Mouse (Mus musculus) heart, adult 8-10 months (tissue): ENCODE measurements at regions not wholly inside any gene's neighbourhood (a gene's known extent, or its start where the extent isn't known, plus 50 kb on each side); places are given as distances from the start of the nearest gene placed in this dataset.
"Not testable (repeated sequence)": the region's sequence is repeated elsewhere in the genome, so short reads cannot be mapped to it uniquely, and the experiment has no call there.

Experiments used
- DNase-seq: peaks from one replicate; pipeline ENCODE4 v3.0.0; 2022; ENCODE audit warnings: low spot score

- peak; percentile 8 for DNase-seq
These were observed 65.3 kb downstream of the Gm15023 start for GRCm38 (mm10) chrX:135112109-135112508.

- not testable (repeated sequence) for DNase-seq
These were observed 66.6 kb downstream of the Gm15023 start for GRCm38 (mm10) chrX:135110866-135111265.

- DNase-seq, result no peak
These were observed 75.8 kb downstream of the Gm15023 start for GRCm38 (mm10) chrX:135101594-135101993.

- no peak for DNase-seq
These were observed 79.3 kb downstream of the Gm15023 start for GRCm38 (mm10) chrX:135098101-135098500.

- DNase-seq, result no peak
These were observed 81.2 kb downstream of the Gm15023 start for GRCm38 (mm10) chrX:135096206-135096605.

GRCm38 (mm10) chrX:135091074-135091473, 82.1 kb upstream of the Zmat1 start:
- DNase-seq, result peak; percentile 21

GRCm38 (mm10) chrX:135087068-135087579, 78.1 kb upstream of the Zmat1 start:
- not testable (repeated sequence) for DNase-seq

GRCm38 (mm10) chrX:135086564-135086963, 77.6 kb upstream of the Zmat1 start:
- DNase-seq, result not testable (repeated sequence)

GRCm38 (mm10) chrX:135085770-135086553, 77.0 kb upstream of the Zmat1 start:
- DNase-seq, result not testable (repeated sequence)

GRCm38 (mm10) chrX:135080380-135081158, 71.6 kb upstream of the Zmat1 start:
- no peak for DNase-seq

GRCm38 (mm10) chrX:135079388-135079787, 70.4 kb upstream of the Zmat1 start:
- DNase-seq, result no peak

- DNase-seq, result no peak
These were observed 66.9 kb upstream of the Zmat1 start for GRCm38 (mm10) chrX:135075903-135076302.

GRCm38 (mm10) chrX:135069448-135069847, 60.4 kb upstream of the Zmat1 start:
- DNase-seq, result no peak

GRCm38 (mm10) chrX:135060184-135060583, 51.2 kb upstream of the Zmat1 start:
- no peak for DNase-seq

GRCm38 (mm10) chrX:135058949-135059348, 49.9 kb upstream of the Zmat1 start:
- no peak for DNase-seq
